Mouse (Mus musculus) adrenal gland (tissue): ENCODE measurements around the gene Ccnt2.

Experiments used
- intact Hi-C: fragments of 180-260 bp; cut with DNase I; formaldehyde crosslinking; loops from one replicate; pipeline ENCODE4 v1.15.1; 2025

The Ccnt2 gene

DNA sequence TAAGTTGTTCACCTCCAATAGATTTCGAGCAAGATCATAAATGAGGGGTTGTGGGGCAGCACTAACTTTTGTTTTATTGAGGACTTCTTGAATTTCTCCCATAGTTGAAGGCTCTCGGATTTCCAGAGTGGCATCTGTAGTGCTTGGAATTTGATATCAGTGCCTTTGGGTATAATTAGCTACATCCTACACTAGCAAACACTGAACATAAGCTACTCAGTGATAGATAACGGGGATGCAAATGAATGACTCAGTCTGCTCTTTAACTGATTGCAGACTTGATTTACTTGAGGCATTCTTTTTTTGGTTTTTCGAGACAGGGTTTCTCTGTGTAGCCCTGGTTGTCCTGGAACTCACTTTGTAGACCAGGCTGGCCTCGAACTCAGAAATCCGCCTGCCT, 15.0 kb downstream of the Ccnt2 start:
- intact Hi-C loops, result no loop called here

DNA sequence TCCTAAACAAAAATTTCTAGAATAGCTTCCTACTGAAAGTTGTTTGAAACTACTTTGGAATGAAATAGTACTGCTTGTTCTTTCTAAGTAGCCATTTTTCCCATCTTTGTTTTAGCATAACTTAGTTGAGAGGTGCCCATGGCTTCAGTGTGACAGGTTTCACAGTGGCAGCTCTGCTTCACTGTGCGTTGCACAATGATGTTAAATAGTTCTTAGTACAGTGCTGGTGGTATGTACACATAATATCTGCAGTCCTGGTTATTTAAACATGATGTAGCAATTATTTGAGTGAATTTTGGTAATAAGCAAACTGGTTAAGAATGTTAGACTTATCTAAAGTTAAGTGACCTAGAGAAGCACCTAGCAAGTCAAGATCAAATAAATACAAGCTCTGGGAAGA, 19.5 kb downstream of the Ccnt2 start:
- intact Hi-C loops, result no loop called here

- intact Hi-C loops, result no loop called here
Observed at GRCm38 (mm10) chr1:127795087-127795769, 21.3 kb downstream of the Ccnt2 start.

GRCm38 (mm10) chr1:127796341-127796740, 22.4 kb downstream of the Ccnt2 start:
- intact Hi-C loops, result no loop called here

DNA sequence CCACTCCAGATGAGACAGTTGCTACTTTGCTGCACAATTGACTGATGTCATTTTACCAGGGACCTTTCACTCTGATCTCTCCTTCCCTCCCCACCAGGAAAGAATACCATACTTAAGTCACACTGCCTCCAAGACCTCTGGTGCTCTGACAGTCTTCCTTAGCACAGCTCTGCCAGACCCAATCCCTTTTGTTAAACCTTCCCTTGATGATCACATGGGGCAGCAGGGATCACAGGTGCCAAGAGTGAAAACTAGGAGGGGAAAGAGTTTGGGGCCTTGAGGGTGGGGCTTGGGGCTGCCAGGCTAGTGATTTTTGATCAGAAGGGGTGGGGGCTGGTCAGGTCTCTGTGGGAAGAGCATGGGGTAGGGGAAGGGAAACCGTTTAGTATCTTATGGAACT, 22.8 kb downstream of the Ccnt2 start:
- intact Hi-C loops, result no loop called here

DNA sequence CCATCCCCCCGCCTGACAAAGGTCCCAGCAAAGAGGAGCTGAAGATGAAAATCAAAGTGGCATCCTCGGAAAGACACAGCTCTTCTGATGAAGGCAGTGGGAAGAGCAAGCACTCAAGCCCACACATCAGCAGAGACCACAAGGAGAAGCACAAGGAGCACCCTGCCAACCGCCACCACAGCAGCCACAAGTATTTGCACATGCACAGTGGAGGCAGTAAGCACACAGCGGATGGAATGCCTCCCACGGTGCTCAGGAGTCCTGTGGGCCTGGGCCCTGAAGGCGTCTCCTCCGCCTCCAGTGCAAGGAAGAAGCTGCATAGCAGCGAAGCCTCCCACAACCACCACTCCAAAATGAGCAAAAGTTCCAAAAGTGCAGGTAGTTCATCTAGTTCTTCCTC, 29.0 kb downstream of the Ccnt2 start:
- intact Hi-C loops, result no loop called here

DNA sequence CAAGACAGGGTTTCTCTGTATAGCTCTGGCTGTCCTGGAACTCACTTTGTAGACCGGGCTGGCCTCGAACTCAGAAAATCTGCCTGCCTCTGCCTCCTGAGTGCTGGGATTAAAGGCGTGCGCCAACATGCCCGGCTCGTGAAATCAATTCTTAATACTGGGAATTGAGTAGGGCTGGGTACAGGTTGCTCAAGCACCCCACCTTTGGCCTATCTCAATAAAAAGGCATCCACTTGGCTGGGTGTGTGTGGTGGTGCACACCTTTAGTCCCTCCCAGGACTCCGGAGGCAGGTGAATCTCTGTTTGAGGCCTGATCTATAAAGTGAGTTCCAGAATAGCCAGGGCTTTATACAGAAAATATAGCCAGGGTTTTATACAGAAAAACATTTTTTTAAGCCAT, 34.7 kb downstream of the Ccnt2 start:
- intact Hi-C loops, result no loop called here

DNA sequence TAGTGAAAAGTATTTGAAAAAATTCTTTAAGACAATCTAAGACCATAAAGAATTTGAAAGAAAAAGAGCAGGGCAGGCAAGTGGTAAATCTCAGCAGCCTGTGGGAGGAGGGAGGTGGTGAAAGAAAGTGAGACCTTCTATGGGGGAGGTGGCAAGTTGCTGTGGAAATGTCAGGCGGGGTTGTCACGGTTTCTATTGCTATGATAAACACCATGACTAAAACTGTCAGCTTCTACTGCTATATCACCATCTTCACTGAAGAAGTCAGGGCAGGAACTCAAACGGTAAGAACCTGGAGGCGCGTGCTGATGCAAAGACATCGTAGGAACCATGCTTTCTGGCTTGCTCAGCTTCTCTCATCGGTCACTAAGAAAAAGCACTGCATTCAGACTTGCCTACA, 39.0 kb downstream of the Ccnt2 start:
- intact Hi-C loops, result no loop called here

DNA sequence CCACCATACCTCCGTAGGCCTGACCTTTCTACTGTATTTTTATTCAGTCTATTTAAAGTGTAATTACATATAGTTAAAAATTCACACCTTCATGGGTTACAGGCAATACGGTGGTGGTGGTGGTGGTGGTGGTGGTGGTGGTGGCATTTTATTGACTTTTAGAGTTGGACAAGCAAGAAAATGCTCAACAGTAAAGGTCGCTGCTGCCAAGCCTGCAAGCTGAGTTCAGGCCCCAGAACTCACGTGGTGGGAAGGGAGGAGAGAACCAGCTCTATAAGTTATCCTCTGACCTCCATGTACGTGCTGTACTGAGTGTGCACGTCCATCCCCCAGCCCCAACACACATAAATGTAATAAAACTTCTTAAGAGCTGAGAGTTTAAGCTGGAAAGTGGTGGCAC, 42.4 kb downstream of the Ccnt2 start:
- intact Hi-C loops, result no loop called here

DNA sequence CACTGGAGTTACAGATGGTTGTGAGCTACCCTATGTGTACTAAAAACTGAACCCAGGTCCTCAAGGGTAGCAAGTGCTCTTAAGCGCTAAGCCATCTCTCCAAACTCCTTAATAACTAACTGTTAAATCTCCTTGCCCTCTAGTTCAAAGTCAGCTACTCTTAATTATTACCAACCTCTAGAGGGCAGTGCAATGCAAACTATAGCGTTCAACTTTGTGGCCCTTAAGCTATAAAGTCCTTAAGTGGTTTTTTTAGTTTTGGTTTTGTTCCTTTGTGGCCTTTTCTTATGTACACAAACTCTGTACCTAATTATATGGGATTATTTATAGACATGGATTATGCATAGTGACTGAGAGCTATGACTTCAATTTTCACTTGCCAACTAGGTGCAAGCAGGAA, 53.4 kb downstream of the Ccnt2 start:
- intact Hi-C loops, result loop anchor here (5.0 kb wide), 1 partner anchor 90 kb away; no protein-coding TSS in a partner anchor

DNA sequence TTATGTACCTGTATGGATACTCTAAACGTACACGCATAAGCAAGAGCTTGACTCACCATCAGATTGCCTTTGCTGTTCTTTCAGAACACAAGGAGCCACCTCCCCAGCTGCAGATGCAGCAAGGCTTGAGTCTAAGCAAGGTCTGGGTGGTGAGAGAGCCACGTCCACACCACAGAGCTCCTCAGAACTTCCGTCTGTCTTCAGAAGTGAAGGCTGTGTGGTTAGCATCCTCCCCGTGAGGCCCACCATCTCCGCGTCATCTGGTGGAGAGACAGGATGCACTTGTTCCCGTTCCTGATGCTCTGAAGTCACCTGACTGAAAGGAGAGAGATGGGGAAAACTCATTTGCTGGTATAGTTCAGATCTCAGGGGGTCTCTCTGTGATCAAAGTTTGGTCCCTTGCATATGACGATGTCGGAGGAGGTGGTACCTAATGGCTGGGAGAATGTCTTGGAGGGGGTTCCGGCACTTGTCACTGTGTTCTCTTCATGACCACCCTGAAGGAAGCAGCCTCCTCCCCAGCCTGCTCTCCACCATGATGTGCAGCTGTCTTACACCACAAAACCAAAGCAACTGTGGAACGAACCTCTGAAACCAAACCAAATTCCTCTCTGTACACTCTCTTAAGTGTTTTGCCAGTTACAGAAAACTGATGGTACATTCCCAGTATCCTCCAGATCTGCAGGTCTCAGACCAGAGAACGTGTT, 56.4 kb downstream of the Ccnt2 start:
- intact Hi-C loops, result no loop called here

GRCm38 (mm10) chr1:127833714-127834113, 59.8 kb downstream of the Ccnt2 start:
- intact Hi-C loops, result no loop called here

GRCm38 (mm10) chr1:127834202-127834601, 60.2 kb downstream of the Ccnt2 start:
- intact Hi-C loops, result no loop called here

- intact Hi-C loops, result no loop called here
Observed at GRCm38 (mm10) chr1:127836619-127837018, 62.7 kb downstream of the Ccnt2 start.

GRCm38 (mm10) chr1:127838602-127839001, 64.6 kb downstream of the Ccnt2 start:
- intact Hi-C loops, result no loop called here

GRCm38 (mm10) chr1:127845472-127845871, 71.5 kb downstream of the Ccnt2 start:
- intact Hi-C loops, result no loop called here

- intact Hi-C loops, result no loop called here
Observed at GRCm38 (mm10) chr1:127850075-127850610, 76.2 kb downstream of the Ccnt2 start.

- intact Hi-C loops, result no loop called here
Observed at GRCm38 (mm10) chr1:127854486-127855222, 80.7 kb downstream of the Ccnt2 start, which contains the start of gene Map3k19. TSS of gene Map3k19 (minus strand) at chr1:127855031.
